ENCODE assay signal across 16 mouse cellular contexts in genomic region chr11:5702271-5702956, GRCm38 (mm10).
"Had no signal": no experiment of that assay in that cellular context is flagged by ENCODE, and none has a peak within 500 bp of the region (broad histone marks: within the 10 kb centered on the region; RNA-seq: fewer than 3 reads in every experiment).

No protein-coding gene starts in this region.

- H3K27ac ChIP-seq: kidney, embryonic 15.5 days; limb, embryonic 10.5 days; limb, embryonic 13.5 days; liver, embryonic 14.5 days; macrophage; midbrain, embryonic 13.5 days had no signal

- ATAC-seq: liver, postnatal 0 days; lung, postnatal 0 days; midbrain, embryonic 13.5 days had no signal

- H3K9ac ChIP-seq: kidney, embryonic 15.5 days; limb, embryonic 13.5 days; liver, embryonic 14.5 days; liver, postnatal 0 days; lung, embryonic 14.5 days; midbrain, embryonic 13.5 days had no signal

- H3K4me3 ChIP-seq: kidney, embryonic 15.5 days; limb, embryonic 10.5 days; limb, embryonic 13.5 days; midbrain, embryonic 13.5 days had no signal

- H3K4me2 ChIP-seq: kidney, embryonic 15.5 days; limb, embryonic 13.5 days; lung, embryonic 14.5 days; midbrain, embryonic 13.5 days had no signal

- H3K9me3 ChIP-seq: kidney, embryonic 15.5 days; limb, embryonic 10.5 days; limb, embryonic 13.5 days; midbrain, embryonic 13.5 days had no signal

- DNase-seq: kidney, adult 8-10 months; kidney, postnatal 14 days; kidney, postnatal 4 days; liver; liver, postnatal 0 days; lung, embryonic 14.5 days; right cerebral cortex, postnatal 4 days; thymus, adult 18-20 months; thymus, postnatal 36 days had no signal

- H3K27me3 ChIP-seq: kidney, embryonic 15.5 days; limb, embryonic 13.5 days; midbrain, embryonic 13.5 days had no signal
